Mouse (Mus musculus) natural killer cell, adult 2 months (primary cell): ENCODE data around the gene Ctsz.
A peak's percentile ranks its signal among the peaks of the same experiment; 100 is the strongest.

Source experiments
- DNase-seq, 2 experiments: peaks; one replicate each; pipeline ENCODE4 v3.0.0; 2022; ENCODE audit warnings: low spot score in 2 of 2

The Ctsz gene

DNA sequence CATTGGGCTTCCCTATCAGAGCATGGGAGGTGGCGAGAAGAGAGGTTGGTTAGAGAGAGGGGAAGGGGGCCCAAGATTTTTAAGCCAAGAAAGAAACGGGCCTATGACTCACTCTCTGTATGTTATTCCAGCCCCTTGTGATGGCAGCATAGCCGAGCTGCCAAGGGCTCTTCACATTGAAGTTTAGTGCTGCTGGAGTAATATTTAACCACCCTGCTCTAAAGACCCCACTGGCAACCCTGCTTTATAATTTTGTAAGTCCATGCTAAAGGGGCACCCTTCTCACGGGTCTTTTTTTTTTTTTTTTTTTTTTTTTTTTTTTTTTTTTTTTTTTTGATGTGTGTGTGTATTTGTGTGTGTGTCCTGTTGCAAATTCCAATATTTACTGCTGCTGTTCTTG lies 3.1 kb upstream of the Ctsz start:
- DNase-seq, result no peak

DNA sequence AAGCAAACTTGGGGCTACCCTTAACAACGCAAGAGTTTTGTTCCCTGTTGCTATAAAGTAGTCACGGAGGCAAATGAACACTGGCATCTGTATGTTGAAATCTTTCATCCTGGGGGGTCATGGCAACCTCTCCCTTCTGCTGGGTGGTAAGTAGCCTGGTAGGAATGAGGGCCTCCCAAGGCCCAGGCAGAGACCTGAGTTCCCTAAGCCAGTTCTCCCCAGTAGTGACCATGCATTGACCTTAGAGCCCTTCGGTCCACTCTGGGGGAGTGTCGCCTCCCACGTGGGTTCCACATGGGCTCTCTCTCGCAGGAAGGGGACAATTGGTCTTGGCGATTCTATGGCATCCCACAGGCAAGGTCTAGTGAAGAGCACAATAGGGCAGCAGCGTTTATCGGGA lies 1.1 kb upstream of the Ctsz start:
- DNase-seq, result no peak

DNA sequence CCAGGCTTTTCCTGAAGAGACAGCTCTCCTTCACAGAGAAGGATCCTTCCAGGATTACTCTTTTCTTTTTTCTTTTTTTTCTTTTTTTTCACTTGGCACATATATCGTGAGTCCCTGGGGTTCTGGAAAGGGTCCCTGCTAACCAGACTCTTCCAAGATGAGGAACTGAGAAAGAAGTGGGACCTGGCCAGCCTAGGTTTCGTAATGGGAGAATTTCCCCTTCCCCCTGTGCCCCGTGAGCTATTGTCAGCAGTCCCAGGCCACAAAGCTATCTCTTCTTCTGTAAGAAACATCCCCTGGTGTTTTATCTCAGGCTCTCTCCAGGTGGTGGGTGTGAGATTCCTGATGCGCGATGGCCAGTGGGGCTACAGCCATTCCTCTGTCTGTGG lies 605 bp upstream of the Ctsz start:
- DNase-seq, result no peak

DNA sequence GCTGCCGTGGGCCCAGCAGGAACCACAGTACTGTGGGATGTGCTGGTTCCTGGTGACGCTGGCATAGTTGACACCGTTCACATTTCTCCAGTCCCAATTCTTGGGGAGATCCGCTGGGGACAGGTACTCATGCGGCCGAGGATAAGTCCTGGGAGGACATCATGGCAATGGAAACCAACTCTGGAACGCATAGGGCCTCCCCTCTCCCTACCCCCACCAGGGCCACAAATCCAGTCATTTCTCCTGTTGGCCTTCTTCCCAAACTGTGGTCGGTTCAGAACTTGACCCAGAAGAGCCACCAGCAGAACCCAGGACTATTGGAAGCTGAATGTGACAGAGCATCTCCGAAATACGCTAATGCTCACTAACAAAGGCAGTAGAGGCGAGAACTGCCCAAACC lies 658 bp downstream of the Ctsz start:
- no peak for DNase-seq

DNA sequence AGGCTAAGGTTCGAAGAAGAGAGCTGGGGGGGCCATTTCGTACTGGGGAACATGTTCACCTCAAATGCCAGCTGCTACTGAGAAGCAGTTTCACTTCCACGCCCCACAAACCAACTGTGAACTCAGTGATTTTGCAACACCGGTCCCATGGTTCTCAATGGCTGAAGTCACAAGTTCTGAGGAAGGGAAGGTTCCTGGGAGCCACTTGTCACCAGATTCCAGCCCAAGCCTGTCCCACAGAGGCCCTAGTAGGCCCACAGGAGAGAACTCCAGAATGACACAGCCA lies 1.2 kb downstream of the Ctsz start:
- peak; percentile 23 to 65 for DNase-seq

DNA sequence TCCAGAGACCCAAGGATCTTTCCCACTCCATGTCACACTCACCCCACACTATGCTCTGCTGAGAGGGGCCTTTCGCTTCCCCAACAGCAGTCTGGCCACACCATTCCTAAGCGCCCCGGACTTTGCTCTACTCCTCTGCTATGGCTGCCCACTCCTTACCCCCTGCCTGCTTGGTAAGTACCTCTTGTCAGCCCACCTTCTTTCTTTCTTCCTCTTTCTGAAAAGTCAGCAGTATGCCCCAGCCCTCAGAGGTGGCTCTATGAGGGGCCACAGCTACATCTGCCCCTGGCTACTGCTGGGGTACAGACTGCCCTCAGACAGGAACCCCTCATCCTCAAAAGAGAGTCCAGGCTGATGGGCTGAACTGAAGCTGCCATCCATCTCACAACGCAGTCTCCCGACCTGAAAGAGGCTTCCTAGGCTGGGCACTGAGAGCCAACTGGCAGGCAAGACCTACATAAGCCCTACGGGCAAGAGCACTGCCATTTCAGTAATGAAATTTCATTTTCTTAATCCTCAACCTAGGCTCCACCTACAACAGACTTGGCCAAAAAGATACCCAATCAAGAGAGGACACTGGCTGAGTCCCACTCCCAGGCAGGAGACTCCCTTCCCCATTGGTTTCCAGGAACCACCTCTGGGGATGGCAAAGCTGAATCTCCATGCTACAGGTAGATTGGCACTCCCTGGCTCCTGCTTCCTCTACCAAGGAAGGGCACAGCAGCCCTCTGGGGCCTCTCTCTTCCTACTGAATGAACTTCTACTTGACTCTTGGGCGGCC lies 1.7 kb downstream of the Ctsz start:
- DNase-seq, result peak in 1 of 2 experiments; percentile 34

DNA sequence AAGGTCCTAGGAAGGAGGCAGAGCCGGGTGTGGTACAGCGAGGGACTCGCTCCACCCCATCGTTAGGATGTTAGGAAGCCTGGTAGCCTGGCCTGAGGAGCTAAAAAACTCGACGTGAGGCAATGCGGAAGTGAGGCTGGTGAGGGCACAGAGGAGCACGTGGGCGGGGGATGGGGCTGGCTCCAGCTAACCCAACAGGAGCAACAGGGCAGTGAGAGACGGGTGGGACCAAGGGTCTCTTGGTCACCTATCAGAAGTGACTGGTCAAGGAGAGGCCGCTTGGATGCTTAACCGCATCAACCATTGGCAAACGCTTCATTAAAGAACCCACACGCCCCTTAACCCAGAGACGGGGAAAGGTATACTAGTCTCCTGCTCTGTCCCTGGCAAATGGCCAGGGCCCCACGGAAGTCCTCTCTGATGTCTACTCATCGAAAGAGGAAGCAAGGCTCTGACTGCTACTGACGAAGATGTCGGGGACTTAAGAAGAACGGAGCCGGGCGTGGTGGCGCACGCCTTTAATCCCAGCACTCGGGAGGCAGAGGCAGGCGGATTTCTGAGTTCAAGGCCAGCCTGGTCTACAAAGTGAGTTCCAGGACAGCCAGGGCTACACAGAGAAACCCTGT lies 2.6 kb downstream of the Ctsz start:
- DNase-seq, result peak in 1 of 2 experiments; percentile 64

DNA sequence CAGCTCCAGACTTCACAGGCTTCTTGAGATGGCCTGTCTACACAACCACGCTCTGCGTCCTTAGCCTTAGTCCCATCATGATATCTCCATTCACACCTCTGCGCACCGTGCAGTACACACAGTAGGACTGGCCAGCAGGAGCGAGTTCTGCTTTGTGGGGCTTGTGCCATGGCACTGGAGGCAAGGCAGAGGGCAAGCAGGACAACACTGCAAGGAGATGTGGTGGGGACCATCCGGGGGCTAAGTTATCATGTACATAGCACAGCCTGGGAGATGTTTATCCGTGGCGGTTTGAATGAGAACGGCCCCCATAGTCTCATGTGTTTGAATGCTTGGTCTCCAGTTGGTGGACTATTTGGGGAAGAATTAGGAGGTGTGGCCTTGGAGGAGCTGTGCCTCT lies 3.9 kb downstream of the Ctsz start:
- DNase-seq, result no peak

DNA sequence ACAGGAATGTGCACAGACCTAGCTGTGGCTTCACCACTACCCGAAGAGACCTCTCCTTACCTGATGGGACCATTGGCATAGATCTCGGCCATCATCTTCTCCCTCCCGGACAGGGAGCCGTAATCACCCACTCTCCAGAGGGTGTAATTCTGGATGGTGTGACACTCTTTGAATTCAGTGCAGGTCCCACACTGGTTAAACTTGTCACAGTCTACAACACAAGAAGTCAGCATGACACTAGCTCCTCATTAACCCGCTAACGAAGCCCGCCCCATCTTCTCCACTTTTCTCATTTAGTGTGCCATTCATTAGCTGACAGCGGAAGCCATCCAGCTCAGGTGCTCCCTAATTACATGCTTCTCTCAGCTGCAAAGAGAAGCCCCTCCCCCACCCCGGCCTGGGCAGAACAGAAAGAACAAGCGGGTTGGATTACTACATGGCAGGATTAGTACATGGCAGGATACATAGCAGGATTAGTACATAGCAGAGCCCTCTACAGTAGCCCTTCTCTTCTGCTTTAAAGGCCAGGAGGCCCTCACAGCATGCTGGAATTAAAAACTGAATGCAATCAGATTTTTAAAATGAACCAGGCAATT lies 9.7 kb downstream of the Ctsz start:
- DNase-seq, result no peak

DNA sequence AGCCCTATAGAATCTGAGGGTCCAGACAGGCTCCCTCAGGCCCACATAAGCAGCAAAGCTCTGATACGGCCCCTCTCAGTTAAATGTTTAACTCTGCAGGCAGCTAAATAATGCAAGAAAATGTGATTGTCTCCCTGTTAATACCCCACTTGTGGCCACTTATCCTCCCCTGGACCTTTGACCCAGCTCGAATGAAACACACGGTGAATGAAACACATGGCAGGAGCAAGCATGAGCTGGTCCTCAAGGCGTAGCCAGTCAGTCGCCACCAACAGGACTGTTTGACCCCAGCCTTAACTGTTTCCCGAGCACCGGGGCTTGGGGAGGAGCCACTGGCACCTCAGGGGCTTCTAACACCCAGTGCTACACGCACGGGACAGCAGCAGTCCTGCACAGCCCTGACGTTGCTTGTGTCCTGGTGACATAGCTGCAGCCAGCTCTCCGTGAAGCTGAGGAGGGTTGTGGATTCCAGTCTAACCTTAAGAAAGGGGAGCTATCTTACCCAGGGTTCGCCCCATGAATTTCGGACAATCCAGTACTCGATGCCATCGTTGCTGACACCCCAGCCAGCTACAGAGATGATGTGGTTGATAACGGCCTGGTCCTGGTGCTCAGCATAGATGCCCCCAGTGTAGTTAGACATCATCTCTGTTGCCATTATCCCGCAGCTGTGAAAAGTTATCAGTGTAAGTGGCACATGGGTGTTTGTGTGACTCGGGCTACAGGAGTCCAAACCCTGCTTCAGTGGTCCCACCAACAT lies 10.6 kb downstream of the Ctsz start:
- DNase-seq, result no peak

DNA sequence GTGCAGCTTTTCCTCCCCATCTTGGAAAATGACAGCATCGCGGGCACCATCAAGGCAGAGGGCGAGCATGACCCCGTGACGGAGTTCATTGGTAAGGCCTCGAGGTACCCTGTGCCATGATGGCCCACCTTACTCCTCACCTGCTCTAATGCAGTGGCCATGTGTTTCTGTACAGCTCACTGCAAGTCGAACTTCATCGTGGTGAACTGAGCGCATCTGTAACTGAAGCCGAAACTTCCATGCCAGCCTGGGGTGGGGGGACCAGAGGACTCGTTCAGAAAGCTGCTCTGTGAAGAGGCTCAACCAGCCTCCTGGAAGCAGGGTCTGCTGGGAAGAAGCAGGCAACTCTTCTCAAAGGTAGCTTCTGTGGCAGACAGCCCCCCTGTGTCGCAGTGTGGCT lies 12.0 kb downstream of the Ctsz start:
- no peak for DNase-seq

DNA sequence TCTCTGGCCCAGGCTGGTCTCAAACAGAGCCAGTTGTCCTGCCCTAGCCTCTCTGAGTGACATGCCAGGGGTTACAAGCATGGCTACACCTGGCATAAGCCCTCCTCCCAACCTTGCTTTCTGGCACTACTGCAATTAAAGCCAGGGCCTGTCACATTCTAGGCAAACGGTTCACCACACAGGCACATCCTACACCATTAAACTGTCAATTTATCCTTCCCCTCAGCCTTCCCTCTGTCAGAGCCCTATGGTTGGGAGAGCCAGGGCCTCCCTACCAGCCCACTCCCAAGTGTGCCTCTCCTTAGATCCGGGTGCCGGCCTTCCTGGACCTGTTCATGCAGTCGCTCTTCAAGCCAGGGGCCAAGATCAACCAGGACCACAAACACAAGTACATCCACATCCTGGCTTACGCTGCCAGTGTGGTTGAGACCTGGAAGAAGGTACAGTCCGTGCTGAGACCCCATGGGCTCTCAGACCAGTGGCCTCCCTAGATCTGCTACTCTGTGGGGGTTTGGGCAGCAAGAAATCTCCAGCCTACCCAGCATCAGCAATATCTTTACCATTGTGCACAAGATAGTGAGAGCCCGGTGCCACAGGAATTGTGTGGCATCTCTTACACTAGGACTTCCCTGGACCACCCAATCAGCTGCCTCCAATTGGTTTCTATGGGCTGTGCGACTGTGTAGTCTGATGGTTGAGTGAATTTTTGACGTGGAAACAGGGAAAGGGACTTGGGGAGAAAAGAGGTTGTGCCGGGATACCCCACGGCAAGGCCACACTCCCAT lies 14.3 kb downstream of the Ctsz start:
- no peak for DNase-seq

DNA sequence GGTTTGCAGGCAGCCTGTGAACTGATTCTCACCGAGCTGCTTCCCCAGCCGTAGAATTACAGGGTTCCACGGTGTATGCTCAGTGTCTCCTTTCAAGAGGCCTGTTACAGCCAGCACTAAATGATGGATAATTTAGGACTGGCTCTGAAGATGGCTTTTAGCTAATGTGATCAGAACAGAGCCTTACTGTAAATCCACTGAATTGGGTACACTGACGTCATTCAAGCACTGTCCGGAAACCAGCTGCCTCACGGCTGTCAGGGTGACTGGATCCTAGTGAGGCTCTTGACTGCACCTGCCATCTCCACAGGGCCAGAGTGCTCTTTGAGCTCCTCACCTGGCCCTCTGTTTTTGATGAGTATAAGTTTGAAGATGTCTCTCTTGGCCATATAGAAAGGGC lies 17.7 kb downstream of the Ctsz start:
- no peak for DNase-seq

DNA sequence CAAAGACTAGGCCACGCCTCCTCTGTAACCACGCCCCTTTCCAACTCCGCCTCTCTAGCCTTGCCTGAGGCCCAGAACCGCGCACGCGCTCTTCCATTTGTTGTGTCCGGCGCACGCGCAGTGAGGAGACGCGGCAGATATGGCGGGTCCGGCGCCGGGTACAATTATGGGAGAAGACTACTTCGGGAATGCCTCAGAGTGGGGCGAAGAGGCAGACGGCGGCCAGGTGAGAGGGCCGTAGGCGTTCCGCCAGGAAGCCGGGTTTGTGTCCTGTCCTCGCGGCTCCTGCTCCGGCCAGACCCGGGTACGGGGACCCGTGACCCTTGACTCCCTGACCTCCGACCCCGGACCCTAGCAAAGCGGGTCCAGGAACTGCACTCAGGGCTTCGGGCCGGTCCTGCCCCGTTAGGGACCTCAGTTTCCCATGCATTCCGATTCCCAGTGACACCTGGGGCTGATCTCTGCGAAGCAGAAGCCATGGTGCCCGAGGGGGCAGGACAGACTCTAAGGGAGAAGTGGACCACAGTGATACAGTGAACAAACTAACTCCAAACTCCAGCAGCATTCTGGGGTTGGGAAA lies 23.0 kb downstream of the Ctsz start, which contains the start of gene Nelfcd:
Gene Nelfcd (plus strand): TSS at position 74 of the 580 bp plus-strand sequence.
- peak; percentile 94 to 95 for DNase-seq

DNA sequence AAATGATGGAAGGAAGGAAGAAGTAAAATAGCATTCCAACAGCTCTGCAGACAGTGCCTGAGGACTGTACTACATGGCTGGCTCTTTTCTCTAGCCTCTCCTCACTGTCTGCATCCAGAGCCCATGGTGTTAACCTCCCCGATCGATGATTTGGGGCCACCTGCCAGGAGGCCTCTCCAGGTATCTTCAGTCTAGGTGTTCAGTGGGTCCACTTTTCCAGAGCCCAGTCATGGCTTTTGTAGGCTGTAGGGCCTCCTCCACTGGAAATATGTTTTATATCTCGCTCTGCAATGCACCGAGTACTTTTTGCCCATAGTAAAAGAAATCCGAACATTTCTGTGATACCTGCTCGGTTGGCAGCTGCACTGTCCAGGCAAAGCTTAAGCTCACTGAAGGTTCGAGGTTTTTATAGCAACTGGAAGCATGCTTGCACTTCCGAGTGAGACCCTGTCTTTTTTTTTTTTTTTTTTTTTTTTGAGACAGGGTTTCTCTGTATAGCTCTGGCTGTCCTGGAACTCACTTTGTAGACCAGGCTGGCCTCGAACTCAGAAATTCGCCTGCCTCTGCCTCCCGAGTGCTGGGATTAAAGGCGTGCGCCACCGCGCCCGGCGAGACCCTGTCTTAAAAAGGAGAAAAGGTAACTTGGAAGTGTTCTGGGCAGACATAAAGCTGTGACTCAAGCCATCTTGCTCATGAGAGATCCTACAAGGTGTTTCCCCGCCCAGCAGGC lies 23.7 kb downstream of the Ctsz start:
- no peak for DNase-seq

DNA sequence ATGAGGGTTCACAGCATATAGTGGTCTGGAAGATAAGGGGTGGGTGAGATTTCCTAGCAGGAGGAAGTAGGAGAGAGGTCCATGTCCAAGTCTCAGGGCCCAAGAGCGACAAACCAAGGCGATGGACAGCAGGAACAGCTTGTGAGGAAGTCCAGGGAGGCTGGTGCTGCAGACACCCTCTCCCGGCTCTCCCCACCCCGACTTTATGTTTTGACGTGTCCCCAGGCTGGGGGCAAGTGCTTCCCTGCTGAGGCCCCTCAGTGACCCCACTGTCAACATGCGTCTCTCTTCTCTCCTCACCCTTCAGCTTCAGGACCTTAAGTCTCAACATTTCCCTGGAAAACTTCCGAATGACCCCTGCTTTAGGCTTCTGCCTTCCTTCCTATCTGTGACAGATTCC lies 25.7 kb downstream of the Ctsz start:
- DNase-seq, result no peak

DNA sequence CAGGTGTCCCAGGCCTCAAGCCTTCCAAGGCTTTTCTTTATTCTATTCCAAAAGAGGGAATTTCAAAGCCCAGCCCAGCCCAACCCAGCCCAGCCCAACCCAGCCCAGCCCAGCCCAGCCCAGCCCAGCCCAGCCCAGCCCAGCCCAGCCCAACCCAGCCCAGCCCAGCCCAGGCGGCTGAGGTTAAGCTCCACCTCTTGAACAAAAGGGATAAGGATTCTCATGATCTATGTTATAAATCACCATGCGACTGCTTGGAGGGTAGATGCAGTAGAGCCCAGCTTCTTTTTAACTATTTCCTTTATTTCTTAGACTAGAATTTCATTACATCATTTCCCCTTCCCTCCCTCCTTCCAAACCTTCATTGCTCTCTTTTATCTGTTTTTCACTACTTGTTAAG lies 28.6 kb downstream of the Ctsz start:
- DNase-seq, result no peak

DNA sequence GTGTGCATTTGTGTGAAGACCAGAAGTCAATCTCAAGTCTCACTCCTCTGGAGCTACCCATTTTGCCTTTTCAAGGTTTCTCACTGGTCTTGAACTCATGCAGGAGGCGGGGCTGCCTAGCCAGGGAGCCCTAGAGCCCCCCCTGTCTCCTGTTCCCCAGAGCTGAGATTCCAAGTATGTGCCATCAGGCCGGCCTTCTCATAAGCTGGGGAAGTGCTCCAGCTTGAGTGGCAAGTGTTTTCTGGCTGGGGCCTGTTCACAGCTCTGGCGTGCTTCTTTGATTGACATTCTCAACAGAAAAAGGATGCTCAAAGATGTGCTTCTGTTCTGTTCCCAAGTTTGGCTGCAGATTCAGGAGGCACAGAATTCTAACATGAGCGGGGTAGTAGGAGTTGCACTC lies 38.4 kb downstream of the Ctsz start:
- DNase-seq, result no peak

DNA sequence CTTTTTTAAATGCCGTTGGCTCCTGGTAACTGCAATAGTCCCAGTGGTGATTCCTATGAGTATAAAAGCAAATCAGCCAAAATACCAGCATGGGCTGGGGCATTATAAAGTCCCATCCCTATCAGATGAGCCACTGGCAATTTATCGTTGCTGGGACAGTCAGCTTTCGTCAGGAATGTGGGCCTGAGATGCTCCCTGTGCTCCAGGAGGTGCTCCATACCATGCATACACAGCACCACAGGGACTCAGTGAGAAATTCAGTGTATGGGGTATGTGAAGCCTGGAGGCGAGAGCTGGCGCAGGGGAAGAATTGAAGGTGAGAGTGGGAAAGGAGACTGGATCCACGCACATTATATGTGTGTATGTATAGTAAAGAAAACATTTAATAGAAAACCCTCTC lies 41.0 kb downstream of the Ctsz start:
- no peak for DNase-seq

DNA sequence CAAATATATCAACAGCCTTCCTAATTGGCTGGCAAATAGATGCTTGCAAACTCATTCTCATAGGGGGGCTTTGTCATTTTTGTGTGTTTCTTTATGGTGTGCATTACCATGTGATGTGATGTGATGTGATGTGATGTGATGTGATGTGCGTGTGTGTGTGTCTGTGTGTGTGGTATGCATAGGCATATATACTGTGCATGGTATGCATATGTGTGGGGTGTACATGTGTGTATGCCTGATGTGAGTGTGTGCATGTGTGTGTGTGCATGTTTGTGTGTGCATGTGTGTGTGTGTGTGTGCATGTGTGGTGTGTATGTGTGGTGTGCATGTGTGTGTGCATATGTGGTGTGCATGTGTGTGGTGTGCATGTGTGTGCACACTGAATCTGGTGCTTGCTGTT lies 41.8 kb downstream of the Ctsz start:
- no peak for DNase-seq

DNA sequence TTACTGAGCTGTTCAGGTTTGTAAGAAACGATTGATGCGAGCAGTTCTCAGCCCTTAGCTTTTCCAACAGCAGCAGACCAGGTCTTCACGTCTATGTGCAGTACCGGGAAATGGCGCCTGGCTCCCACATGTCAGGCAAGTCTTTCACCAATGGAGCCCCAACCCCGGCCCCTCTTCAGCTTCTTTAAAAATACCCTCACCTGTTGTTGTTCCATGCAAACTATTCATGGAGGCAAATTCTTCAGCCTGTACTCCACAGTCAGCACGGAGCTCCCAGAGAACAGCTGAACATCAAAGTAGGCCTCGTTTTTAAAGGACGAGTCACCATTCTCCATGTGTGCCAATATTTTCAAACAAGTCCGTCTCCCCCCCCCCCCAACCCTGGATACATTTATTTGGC lies 42.2 kb downstream of the Ctsz start:
- DNase-seq, result no peak
